Mouse (Mus musculus): ENCODE measurements around the gene Obscn.

Obscn gene

DNA sequence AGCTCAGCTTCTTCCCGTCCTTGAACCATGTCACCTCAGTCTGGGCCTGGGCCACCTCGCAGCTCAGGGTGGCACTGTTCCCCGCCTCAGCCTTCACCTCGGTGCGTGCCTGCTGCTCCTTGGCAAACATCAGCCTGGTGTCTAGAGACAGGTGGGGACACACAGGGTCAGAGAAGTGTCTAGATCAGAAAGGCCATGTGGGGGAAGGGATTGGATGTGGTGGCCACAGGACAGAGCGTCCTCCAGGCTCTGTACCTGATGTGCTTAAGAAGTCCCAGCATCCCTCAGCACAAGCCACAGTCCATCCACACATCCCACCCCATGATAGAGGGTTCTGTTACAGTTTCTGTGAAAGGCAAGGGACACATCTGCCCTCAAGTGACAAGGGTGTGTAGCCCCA is 51.0 kb downstream of the Obscn start:
- in situ Hi-C loops (cut with MboI; ENCODE audit: low pct_unique_long_range_greater_than_20kb in 1 of 2, low sequenced_read_pairs in 2 of 2, unreplicated experiment in 1 of 2): loop anchor here in 1 of 2 experiments (25.0 kb wide), 1 partner anchor 402 kb away; no protein-coding TSS in a partner anchor

DNA sequence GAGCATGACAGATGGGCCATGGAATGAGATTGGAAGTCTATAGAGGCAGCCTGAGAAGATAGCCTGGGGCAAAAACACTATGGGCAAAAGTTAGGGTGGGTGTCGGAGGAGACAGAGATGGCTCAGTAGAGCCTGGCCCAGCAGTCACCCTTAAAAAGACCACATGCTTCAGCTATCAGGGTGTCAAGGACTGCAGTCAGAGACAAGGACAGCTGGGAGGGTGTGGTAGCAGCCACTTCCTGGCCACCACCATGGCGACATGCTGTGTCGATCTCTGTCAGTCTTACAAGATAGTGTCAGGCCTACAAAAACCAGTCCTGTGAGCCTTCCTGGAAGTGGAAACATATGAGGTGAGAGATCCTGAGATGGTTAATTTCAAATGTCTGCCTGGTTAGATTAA is 53.1 kb downstream of the Obscn start:
- in situ Hi-C loops (cut with MboI; ENCODE audit: low pct_unique_long_range_greater_than_20kb in 1 of 2, low sequenced_read_pairs in 2 of 2, unreplicated experiment in 1 of 2): loop anchor here in 1 of 2 experiments (25.0 kb wide), 1 partner anchor 404 kb away; no protein-coding TSS in a partner anchor

DNA sequence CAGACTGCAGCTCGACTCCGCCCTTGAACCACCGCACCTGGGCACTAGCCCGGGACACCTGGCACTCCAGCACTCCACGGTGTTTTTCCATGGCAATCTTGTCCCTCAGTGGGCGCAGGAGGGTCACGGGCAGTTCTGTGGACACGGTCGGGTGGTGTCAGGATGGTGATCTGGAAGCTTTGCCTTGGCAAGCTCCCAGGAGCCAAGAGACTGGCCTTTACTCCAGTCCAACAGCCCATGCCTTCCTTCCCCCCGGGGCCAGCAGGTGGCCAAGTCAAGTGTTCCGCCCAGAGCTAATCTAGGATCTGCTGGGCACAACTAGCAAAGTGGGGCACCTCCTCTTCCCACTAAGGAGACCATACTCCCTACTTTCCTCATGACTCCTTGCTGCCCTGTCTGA is 57.9 kb downstream of the Obscn start:
- in situ Hi-C loops (cut with MboI; ENCODE audit: low pct_unique_long_range_greater_than_20kb in 1 of 2, low sequenced_read_pairs in 2 of 2, unreplicated experiment in 1 of 2): loop anchor here in 1 of 2 experiments (25.0 kb wide), 1 partner anchor 409 kb away; no protein-coding TSS in a partner anchor

DNA sequence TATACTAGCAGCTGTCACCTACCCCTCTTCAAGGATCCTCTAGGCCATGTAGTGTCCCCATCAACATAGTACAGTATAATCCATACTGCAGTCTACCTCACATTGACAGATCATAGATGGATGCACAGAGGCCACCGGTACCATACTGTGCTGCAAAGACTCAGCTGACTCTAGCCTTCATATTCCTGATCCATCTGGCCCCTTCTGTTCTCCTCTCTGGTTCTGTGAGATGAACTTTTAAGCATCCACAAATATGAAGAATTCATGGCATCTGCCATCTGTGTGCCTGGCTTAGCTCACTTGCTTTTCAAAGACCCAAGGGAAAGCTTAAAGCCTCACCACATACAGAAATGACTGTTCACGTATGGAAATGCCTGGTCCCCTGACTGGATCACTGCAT is 65.9 kb downstream of the Obscn start:
- in situ Hi-C loops (cut with MboI; ENCODE audit: low pct_unique_long_range_greater_than_20kb in 1 of 2, low sequenced_read_pairs in 2 of 2, unreplicated experiment in 1 of 2): no loop called here

DNA sequence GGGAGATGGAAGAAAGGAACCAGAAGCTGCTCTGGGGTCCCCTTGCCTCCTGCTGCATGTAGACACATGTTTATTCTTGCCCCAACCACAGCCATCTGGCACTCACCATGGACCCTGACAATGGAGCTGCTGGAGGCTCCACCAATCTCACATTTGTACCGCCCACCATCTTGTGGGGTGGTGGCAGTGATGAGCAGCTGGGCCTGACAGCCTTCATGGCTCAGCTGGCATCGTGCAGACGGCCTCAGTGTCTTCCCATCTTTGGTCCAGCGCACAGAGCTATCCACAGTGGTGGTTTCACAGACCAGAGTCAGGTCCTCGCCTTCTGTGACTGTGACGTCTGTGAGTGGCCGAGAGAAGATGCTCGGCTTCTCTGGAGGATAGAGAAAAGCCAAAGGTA is 67.3 kb downstream of the Obscn start:
- in situ Hi-C loops (cut with MboI; ENCODE audit: low pct_unique_long_range_greater_than_20kb in 1 of 2, low sequenced_read_pairs in 2 of 2, unreplicated experiment in 1 of 2): no loop called here

DNA sequence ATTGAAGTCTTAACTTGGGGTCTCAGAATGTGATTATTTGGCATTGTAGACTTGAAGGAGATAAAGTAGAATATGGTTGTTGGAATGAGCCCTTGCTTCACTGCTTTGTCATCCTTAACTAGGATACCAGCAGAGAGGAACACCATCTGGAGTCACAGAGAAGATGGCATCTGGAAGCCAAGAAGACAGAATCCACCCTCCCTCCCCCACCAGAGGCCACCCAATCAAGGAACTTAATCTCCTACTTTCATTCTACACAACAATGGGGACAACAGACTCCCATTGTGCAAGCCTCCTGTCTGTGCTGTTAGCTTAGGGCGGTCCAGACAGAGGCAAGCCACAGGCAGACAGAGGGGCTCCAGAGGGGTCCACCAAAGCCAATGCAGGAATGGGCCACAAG is 67.8 kb downstream of the Obscn start:
- in situ Hi-C loops (cut with MboI; ENCODE audit: low pct_unique_long_range_greater_than_20kb in 1 of 2, low sequenced_read_pairs in 2 of 2, unreplicated experiment in 1 of 2): no loop called here

DNA sequence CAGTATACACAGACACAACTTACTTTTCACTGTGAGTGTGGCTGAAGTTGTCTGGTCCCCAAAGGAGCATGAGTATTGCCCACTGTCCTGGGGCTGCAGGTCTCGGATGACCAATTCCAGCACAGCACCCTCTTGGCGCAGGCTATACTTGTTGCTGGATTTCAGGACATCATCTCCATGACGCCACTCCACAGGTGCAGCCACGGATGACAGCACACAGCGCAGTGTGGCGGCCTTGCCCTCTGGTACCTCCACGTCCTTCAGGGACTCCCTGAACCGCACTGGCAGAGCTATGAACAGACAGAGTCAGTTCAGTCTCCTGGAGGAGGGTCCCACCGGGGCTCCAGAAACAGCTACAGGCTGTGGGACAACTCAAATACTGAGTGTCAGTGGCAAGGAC is 68.3 kb downstream of the Obscn start:
- in situ Hi-C loops (cut with MboI; ENCODE audit: low pct_unique_long_range_greater_than_20kb in 1 of 2, low sequenced_read_pairs in 2 of 2, unreplicated experiment in 1 of 2): no loop called here

DNA sequence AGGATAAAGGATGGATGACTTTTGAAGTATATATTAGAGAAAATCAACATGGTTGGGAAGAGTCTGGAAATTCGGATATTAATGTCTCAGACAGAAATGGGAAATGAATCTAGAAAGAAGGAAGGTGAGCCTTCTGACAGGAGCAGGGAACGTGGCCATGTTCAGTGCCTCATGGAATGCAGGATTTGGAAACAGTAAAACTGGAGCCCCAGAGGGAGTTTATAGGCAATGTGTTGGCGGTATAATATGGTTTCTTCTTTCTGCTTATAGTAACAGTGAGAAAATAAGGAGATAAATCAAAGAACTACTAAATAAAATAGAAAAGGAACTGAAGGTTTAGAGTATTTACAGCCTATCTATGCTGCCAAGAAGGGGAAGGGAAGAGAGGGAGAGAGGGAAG is 78.2 kb downstream of the Obscn start:
- in situ Hi-C loops (cut with MboI; ENCODE audit: low pct_unique_long_range_greater_than_20kb in 1 of 2, low sequenced_read_pairs in 2 of 2, unreplicated experiment in 1 of 2): no loop called here

DNA sequence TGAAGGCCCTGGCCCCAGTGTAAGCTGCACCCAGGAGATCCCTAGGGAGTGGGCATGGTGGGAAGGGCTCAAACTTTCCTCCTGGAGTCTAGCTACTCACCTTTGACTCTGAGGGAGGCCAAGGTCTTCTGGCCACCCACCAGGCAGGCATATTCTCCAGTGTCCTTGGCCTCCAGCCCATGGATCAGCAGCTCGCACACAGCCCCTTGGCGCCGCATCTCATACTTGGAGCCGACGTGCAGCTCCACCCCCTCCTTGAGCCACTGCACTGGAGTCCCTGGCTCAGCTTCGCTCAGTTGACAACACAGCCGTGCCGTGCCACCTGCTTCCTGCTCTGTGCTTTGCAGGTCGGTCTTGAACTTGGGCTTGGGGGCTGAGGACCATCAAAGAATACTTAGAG is 85.2 kb downstream of the Obscn start:
- in situ Hi-C loops (cut with MboI; ENCODE audit: low pct_unique_long_range_greater_than_20kb in 1 of 2, low sequenced_read_pairs in 2 of 2, unreplicated experiment in 1 of 2): no loop called here

DNA sequence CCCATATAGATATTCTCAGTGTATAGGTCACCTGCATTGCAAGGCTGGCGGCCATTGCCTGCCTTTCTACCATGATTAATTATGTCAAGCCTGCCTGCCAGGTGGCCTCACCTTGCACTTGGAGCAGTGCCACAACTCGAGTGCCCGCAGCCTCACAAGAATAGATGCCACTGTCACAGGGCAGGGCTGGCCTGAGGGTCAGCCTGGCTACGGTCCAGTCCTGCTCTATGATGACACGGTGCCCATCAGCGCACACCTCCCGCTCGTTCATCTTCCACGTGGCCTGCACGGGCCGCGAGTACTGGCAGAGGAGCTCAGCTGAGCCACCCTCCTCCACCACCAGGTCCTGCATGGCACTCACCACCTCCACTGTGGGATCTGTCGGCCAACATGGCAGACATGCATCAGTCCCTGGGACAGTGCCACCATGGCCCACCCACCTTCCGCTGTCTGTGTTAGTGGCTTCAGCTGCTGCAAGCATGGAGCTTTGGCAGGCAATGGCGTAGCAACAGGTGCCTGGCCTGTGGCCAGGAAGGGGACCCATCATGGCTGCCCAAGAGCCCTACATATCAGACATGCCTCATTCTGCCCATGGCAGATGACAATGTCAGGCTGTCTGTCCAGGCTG is 91.4 kb downstream of the Obscn start:
- in situ Hi-C loops (cut with MboI; ENCODE audit: low pct_unique_long_range_greater_than_20kb in 1 of 2, low sequenced_read_pairs in 2 of 2, unreplicated experiment in 1 of 2): no loop called here

DNA sequence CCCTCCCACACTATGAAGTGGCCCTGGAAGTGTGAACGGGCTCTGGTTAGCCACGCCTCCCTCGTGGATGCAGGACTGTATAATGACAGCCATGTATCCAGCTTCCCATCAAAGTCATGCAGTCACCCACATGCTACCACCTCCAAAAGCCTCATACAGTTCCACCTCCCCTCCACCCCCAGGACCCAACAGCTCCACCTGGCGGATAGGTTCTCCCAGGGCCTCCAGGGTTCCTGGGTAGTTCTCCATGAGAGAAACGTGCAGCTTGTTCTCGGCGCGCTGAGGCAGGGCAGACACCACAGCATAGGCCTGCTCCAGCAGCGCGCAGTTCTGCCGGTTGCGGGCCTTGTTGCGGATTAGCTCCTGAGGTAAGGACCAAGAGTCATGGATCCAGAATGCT is 107.2 kb downstream of the Obscn start:
- in situ Hi-C loops (cut with MboI; ENCODE audit: low pct_unique_long_range_greater_than_20kb in 1 of 2, low sequenced_read_pairs in 2 of 2, unreplicated experiment in 1 of 2): no loop called here

DNA sequence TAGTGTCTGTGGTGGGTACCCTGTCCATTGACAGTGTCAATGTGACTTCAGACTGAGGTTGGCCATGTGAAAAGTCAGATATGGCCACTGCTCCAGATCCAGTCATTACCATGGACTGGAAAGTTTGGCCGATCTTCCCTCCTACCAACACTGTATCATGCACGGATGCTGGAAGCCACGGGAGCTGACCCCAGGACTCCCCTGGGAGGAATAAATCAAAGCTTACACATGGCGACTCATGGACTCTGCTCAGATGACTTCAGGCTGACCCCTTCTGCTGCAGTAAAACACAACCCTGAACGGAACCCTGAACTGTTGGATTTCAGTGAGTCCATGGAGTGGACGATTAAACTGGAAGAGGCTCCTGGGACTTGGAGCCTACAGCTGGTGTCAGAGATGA is 109.8 kb downstream of the Obscn start:
- in situ Hi-C loops (cut with MboI; ENCODE audit: low pct_unique_long_range_greater_than_20kb in 1 of 2, low sequenced_read_pairs in 2 of 2, unreplicated experiment in 1 of 2): no loop called here

DNA sequence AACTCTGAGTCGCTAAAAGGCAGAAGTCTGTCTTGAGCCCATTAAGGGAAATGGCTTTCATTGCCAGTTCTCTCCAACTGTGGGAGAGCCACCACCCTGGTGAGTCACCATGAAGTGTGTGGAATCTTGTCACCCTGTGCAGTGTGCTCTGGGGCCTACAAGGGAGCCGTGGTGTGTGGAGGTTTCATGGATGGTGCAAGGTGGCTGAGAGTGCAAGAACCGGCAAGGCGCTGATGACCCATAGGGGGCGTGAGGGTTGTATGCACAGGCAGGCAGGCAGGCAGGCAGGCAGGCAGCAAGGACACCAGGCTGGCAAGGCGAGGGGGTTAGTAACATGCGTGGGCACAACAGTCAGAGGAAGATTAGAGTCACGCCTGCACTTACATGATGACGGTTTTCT is 121.2 kb downstream of the Obscn start:
- in situ Hi-C loops (cut with MboI; ENCODE audit: low pct_unique_long_range_greater_than_20kb in 1 of 2, low sequenced_read_pairs in 2 of 2, unreplicated experiment in 1 of 2): no loop called here

DNA sequence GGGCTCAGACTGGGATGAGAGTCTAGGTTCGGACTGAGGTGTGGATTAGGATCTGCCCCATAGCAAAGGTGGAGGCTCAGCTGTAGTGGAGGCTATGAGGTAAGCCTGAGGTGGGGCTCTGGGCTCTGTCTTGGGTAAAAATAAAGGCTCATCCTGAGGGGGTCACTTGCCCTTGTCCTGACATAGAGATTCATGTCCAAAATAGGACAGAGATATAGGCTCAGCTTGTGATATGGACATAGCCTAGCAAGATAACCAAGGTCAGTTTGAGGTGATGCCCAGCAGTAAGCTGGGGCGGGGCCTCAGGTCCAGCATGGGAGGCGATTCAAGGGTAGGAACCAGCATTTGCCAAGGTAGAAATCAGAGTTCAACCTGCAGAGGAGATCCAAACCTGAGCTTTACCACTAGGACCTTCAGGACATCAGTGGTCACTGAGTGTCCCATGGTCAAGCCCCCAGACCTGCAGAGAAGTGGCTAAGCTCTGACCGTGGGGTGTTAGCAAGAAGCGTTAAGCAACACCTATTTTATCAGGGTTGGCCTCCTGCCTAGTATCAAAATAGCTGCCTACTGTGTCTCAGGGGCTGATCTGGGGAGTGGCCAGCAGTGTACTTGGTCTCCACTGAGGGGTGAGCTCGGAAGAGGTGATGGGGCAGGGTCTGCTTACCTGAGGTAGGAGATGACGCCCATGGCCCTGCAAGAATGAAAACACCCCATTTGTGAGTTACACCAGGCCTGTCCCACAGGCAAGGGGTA is 133.7 kb downstream of the Obscn start:
- in situ Hi-C loops (cut with MboI; ENCODE audit: low pct_unique_long_range_greater_than_20kb in 1 of 2, low sequenced_read_pairs in 2 of 2, unreplicated experiment in 1 of 2): no loop called here

DNA sequence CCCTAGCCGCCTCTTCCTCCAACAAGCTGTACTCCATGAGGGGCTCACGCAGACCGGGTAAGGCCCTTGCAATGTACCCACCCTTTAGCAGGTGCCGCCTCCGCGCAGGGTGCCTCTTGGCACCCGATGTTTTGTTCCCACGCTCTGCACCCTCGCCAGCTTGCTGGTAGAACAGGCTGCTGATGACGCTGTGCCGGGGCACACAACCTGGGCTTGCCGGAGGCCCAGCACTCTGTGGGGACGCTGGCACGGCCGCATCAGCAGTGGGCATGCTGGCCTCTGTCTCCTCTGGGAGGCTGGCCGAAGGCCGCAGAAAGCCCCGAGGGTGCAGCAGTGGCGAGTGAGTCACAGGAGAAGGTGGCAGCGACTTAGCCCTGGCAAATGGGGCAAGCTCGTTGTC is 135.6 kb downstream of the Obscn start:
- in situ Hi-C loops (cut with MboI; ENCODE audit: low pct_unique_long_range_greater_than_20kb in 1 of 2, low sequenced_read_pairs in 2 of 2, unreplicated experiment in 1 of 2): no loop called here

DNA sequence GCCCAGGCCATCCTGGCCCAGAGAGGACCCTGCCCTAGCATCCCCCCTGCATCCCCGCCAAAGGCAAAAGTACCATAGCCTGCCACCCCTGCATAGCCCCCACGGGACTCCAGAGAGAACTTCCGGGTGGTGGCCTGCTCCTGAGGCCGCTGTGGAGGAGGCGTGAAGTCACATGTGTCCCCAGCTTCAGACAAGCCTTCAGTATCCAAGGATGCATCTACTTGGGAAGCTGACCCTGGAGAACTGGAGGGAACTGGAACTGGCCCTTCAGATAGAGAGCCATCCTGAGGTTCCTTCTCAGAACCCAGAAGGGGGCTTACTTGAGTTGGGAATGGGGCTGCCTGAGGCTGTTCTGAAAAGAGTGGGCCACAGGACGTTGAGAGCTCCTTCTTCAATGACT is 136.4 kb downstream of the Obscn start:
- in situ Hi-C loops (cut with MboI; ENCODE audit: low pct_unique_long_range_greater_than_20kb in 1 of 2, low sequenced_read_pairs in 2 of 2, unreplicated experiment in 1 of 2): no loop called here

DNA sequence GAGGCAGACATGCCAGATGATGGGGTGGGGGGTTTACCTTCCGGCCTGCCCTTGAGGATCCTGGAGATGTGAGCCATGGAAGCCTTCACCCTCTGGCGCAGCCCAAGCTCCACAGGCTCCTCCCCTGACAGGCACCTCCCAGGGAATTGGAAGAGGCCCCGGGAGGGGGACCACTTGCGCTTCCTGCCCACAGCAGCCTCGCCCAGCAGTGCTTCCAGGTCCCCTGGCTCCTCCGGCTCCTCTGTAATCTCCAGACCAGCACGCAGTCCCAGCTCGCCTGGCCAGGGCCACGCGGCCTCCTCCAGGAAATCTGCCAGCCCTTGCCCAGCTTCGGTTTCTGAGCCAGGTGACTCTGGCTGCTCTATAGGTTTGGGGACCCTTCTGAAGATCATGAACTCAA is 137.0 kb downstream of the Obscn start:
- in situ Hi-C loops (cut with MboI; ENCODE audit: low pct_unique_long_range_greater_than_20kb in 1 of 2, low sequenced_read_pairs in 2 of 2, unreplicated experiment in 1 of 2): no loop called here

DNA sequence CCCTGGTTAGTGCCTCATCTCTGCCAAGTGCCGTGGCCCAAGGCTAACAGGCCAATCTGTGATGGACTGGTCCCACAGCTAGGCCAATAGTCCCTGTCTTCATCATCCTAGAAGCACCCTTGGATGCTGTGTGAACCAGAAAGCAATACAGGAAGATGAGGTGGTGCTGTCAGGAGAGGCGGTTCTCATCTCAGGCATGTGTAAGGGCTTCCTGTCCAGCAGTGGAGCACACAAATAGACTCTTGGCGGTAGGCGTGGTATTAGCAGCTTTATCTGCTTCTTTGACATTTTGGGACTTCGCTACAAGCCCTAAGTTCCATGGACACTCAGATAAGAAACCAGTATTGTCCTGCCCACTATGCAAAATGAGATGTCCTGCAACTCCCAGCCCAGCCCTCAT is 138.7 kb downstream of the Obscn start:
- in situ Hi-C loops (cut with MboI; ENCODE audit: low pct_unique_long_range_greater_than_20kb in 1 of 2, low sequenced_read_pairs in 2 of 2, unreplicated experiment in 1 of 2): no loop called here

DNA sequence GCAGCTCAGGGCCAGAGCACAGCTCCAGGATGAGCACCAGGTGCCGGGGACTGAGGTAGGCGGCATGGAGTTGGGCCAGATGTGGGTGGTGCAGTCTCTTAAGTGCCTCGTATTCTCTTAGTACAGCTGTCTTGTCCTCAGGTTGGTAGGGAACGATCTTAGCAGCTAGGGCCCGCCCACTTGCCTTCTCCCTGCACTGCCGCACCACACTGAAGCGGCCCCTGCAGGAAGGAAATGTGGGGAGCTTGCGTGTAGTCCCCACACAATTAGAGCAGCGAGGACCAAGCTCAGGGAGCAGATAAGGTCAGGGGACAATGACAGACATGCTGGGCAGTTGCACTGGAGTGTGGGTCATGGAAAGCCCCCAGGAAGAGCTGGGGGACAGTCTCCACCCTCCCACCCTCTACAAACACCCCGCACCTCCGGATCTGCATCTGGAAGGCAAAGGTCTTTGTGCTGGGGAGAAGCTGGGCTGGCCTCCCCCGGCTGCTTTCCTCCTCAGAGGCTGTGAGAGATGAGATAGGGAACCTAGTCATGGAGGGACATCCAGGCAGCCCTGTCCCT is 140.3 kb downstream of the Obscn start:
- in situ Hi-C loops (cut with MboI; ENCODE audit: low pct_unique_long_range_greater_than_20kb in 1 of 2, low sequenced_read_pairs in 2 of 2, unreplicated experiment in 1 of 2): no loop called here

Data from mouse embryonic stem cell (cell line).